Mouse (Mus musculus) thymus, adult 18-20 months (tissue): ENCODE results near the gene Ly6g6e.
"Not testable (repeated sequence)": the region's sequence is repeated elsewhere in the genome, so short reads cannot be mapped to it uniquely, and the experiment has no call there.

Experiments
- DNase-seq, 2 experiments: peaks; one replicate each; pipeline ENCODE4 v3.0.0; 2022; ENCODE audit warnings: mixed read lengths in 2 of 2

Gene Ly6g6e

GRCm38 (mm10) chr17:35104754-35105153, 28.1 kb downstream of the Ly6g6e start:
- no peak for DNase-seq

DNA sequence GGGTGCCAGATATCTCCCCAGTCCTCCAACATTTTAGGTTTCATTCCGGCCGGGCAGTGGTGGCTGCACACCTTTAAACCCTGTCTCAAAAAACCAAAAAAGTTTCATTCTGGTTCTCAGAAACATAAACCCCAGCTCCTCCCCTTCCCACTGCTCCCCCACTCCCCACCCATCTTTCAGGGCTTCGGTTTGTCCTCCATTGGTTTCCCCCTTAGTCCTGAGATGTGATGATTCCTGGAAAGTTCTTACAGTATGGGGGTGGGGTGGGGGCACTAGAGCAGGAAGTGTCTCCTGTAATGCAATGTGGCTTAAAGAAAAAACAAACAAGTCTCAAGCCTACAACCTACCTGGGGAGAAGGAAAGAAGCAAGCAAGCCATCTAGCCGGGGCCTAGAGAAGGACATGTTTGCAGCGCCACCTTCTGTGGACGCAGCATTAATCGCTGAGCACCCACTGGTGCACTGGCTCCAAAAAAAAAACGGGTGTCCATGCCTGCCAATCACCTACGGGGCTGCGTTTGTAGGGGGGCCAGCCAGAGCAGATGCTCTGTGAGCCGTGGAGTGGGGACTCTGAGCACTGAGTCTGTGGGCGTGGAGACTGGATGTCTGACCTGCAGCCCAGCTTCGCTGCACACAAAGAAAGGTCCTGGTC, 29.2 kb downstream of the Ly6g6e start:
- no peak for DNase-seq

GRCm38 (mm10) chr17:35106522-35106921, 29.8 kb downstream of the Ly6g6e start:
- no peak for DNase-seq

GRCm38 (mm10) chr17:35108097-35108496, 31.4 kb downstream of the Ly6g6e start, which contains the start of gene Ly6g5c:
Gene Ly6g5c (plus strand): TSS chr17:35108279.
- no peak for DNase-seq

GRCm38 (mm10) chr17:35111774-35112173, 35.1 kb downstream of the Ly6g6e start:
- no peak for DNase-seq

- peak in 1 of 2 experiments; percentile 33 for DNase-seq
Observed at GRCm38 (mm10) chr17:35115046-35116019, 38.6 kb downstream of the Ly6g6e start, which contains the start of gene Ly6g5b. Gene Ly6g5b (minus strand): TSS chr17:35115428.

DNA sequence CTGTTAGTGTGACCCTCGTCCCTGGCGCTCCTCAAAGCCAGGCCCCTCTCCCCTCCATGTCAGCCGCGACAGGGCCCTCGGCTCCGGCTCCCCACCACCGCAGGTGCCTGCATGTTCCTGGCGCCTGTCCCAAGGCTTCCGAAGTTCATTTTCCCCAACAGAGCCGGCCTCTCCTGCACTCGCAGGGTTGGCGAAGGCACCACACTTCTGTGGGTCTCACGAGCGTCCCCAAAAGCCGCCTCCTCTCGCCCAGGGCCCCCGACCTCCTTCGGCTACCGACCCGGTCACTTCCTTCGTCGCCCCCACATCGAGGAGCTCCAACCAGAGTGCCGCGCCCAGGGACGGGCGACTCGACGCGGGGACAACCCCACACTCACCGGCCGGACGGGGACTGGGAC, 44.0 kb downstream of the Ly6g6e start:
- no peak for DNase-seq

GRCm38 (mm10) chr17:35121143-35121799, 44.6 kb downstream of the Ly6g6e start, which contains the start of gene Gpank1:
Gene Gpank1 (plus strand): TSS chr17:35121455.
- peak; percentile 97 to 98 for DNase-seq

DNA sequence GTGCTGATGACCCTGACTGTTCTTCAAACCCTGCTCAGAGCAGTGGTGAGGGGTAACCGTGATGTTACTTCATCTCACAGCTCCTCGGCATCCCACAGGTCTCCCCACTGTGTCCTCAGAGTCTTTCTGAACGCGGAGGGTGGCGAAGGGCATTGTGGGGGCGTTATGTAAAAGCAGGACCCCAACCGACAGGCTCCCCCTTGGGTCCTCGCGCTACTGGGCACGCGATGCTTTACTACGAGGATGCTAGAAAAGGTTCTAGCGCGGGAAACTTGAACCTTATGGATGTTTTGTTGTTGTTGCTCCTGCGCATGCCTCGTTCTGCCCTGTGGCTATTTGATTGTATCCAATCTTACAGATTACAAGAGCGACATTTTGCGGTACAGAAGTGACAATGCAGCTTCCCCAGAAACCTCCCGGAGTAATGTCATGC, 45.2 kb downstream of the Ly6g6e start, which contains the start of gene Csnk2b:
Gene Csnk2b, minus strand, starts transcription at position 183 of the 433 bp plus-strand sequence.
- peak in 1 of 2 experiments; percentile 39 for DNase-seq

- DNase-seq: not testable (repeated sequence)
Observed at GRCm38 (mm10) chr17:35123287-35123686, 46.6 kb downstream of the Ly6g6e start.

DNA sequence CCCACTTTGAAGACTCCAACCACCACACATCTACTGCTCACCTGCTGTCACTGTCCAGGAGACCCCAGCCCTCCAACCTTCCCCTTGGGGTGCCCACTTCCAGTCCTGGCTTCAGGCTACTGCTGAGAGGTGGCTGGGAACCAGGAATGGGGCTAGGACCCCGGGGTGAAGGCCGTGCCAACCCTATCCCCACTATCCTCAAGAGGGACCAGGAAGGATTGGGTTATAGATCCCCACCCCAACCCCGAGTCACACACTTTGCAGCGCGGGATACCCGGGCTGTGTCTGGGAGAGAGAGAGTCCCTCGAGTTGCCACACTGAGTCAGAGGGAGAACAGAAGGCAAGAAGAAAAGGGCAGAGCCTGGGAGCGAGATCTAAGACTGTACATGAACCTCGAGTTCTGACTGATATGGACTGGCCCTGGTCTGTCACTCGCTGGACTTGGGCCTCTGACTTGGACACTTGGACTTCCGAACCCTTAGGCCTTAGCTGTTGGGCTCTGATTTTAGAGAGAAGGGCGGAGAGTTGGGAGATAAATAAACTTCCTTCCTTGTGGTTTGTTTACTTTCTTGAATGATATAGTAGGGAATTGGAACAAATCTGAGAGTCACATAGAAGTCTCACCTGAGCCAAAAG, 47.7 kb downstream of the Ly6g6e start:
- not testable (repeated sequence) for DNase-seq

- no peak for DNase-seq
Observed at GRCm38 (mm10) chr17:35125081-35125480, 48.4 kb downstream of the Ly6g6e start.

- DNase-seq: no peak
Observed at GRCm38 (mm10) chr17:35125578-35125977, 48.9 kb downstream of the Ly6g6e start.

DNA sequence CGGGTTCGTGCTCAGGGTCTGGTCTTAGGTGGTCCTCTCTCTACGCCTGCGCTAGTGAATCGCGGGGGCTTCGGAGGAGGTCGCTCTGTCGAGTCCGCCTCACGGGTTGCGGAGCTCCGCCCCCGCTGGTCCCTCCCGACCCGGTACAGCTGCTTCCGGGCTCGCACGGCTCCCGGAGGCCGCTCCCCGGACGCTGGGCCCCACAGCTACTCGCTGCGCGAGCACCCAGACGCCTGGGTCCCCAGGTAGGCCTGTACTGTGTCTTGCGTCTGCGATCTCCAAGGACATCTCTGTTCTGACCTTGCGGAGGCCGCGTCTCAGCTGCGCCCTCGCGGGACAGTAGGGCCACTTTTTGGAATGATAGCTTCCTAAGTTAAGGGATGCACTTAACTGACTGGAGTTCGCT, 49.5 kb downstream of the Ly6g6e start, which contains the start of gene D17H6S53E:
Gene D17H6S53E, plus strand, starts transcription at position 168 of the 406 bp plus-strand sequence.
- peak; percentile 77 to 81 for DNase-seq

GRCm38 (mm10) chr17:35127017-35127416, 50.3 kb downstream of the Ly6g6e start:
- DNase-seq: no peak
